Comparison of ENCODE assay signal across 13 mouse cellular contexts in genomic region chr17:46053291-46053842, GRCm38 (mm10). TPM values are rescaled to one million over a fixed set of nuclear protein-coding genes. Genes with fewer than 3 reads are reported as not detected.
DNase-seq lines count a peak whose midpoint lies in the region.
"Had no signal": no experiment of that assay in that cellular context is flagged by ENCODE, and none has a peak within 500 bp of the region (broad histone marks: within the 10 kb centered on the region; RNA-seq: fewer than 3 reads in every experiment).

No protein-coding gene starts in this region.

- intact Hi-C loops in gastrocnemius, postnatal 14 days (cut with DNase I; ENCODE audit: low total_unique reads): loop anchor here (10.0 kb wide), 1 partner anchor 271 kb away; the partner anchor contains the start of gene Abcc10

- peak; percentile 50 for DNase-seq in gastrocnemius, adult 18-20 months (ENCODE audit: low spot score)
- no peak for DNase-seq in gastrocnemius, postnatal 4 days (ENCODE audit: low spot score in 2 of 2)
- peak; percentile 69 to 75 for DNase-seq in lung, adult 18-20 months
- DNase-seq in lung, postnatal 25 days (ENCODE audit: low spot score): no peak
- peak; percentile 40 for DNase-seq in gastrocnemius, postnatal 14 days
- DNase-seq in lung, postnatal 10 days: peak; percentile 58
- no peak for DNase-seq in left cerebral cortex, adult 8-10 months (ENCODE audit: low spot score in 2 of 2)
- DNase-seq: B cell, adult 2 months; cerebellum, adult 18-20 months; cerebellum, postnatal 36 days; embryo, embryonic 11 days; kidney, postnatal 4 days; thymus, postnatal 14 days had no signal

RNA-seq across cellular contexts. Expression of gene Vegfa, which starts 21.2 kb away (rescaled TPM):
- total RNA-seq in gastrocnemius, adult 18-20 months (2021): 100 to 1,000 TPM in 1 of 2 experiments, 10 to 100 TPM in 1; 90.0 to 204 TPM
- 100 to 1,000 TPM in 1 of 2 experiments, 10 to 100 TPM in 1; 97.0 to 100 TPM for total RNA-seq in gastrocnemius, postnatal 4 days (2021)
- 10 to 100 TPM; 73.9 to 95.9 TPM for total RNA-seq in gastrocnemius, postnatal 14 days (2021)
- 10 to 100 TPM; 77.1 to 81.3 (median 79.9) TPM for total RNA-seq in left cerebral cortex, adult 8-10 months (2022)

RNA-seq across cellular contexts. Expression of gene Mrps18a, which starts 57.4 kb away (rescaled TPM):
- total RNA-seq in gastrocnemius, adult 18-20 months (2021): 10 to 100 TPM; 86.2 to 99.1 TPM
- total RNA-seq in gastrocnemius, postnatal 4 days (2021): 10 to 100 TPM; 65.9 to 69.3 TPM
- total RNA-seq in gastrocnemius, postnatal 14 days (2021): 10 to 100 TPM; 61.3 to 61.8 TPM
- 10 to 100 TPM; 85.2 to 92.1 (median 89.0) TPM for total RNA-seq in left cerebral cortex, adult 8-10 months (2022)

Comparison
In these comparisons a context has a peak if more than half of its experiments do, and no peak if none do; other contexts are left out.
1. DNase-seq: peak in gastrocnemius, adult 18-20 months (single experiment), lung, adult 18-20 months (2 of 2), gastrocnemius, postnatal 14 days (single experiment) and lung, postnatal 10 days (single experiment); none in gastrocnemius, postnatal 4 days (0 of 2), lung, postnatal 25 days (single experiment) and left cerebral cortex, adult 8-10 months (0 of 2).